Mouse (Mus musculus): ENCODE results near the gene Slc45a3. TPM values are rescaled to one million over a fixed set of nuclear protein-coding genes. Genes with fewer than 3 reads are reported as not detected.

Slc45a3 gene
- total RNA-seq, 2 experiments from 2014 or later = 0.82 to 4.0 TPM

DNA sequence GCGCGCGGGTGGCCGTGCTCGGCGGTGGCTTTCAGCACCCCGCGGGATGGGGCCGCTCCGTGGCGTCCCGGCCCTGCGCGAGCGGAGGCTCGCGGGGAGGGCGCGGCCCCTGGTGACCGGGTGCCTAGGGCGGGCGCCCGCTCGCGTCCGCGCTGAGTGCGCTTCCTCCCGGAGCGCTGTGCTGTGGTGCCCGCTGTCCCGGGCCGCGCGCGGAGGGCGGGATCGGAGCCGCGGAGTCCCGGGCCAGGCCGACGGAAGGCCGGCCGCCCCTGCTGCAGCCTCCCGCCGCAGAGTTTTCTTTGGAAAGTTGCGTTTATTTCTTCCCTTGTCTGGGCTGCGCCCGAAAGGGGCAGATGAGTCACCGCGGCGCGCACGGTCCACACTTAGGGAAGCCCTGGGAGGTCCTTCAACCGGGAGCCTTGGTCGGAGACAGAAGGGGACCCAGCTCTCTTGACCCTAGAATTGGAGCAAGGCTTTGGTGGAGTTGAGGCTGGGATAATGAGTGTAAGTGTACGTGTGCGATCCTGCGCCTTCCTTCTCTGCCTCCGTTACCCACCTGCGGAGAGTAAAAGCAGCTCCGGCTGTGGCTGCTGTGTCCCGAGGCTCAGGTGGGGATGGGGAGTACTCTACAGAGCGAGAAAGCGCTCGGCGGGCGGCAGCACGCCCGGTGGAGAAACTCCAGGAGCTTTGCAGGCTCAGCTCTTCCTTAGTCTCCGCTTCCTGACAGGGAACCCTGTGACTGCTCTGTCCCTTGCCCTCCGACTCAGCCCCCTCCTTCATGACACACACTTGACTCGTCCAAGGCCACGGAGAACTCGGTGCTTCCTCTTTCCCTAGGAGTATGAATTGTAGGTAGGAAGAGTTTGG, 551 bp downstream of the Slc45a3 start:
- ATAC-seq (replicated peaks; ENCODE audit: poor library complexity, severe bottlenecking) = peak; percentile 65

DNA sequence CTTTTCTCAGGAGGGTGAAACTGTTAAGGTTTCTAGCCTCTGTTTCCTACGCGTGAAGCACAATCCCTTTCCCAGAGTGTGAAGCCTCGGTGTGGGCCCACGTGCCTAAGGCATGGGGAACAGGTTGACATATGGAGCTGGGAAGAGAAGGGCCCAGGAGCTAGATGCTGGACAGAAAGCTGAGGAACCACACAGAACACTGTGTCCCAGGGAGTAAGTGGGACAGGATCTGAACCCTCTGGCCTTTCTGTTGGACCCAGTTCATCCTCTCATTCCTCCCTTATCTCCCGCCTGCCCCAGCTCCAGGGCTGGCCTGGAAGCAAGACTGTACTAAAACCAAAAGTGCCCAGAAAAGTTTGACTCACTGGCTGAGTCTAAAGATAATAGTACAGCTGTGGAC, 1.3 kb downstream of the Slc45a3 start:
- no peak for ATAC-seq (replicated peaks; ENCODE audit: poor library complexity, severe bottlenecking)

DNA sequence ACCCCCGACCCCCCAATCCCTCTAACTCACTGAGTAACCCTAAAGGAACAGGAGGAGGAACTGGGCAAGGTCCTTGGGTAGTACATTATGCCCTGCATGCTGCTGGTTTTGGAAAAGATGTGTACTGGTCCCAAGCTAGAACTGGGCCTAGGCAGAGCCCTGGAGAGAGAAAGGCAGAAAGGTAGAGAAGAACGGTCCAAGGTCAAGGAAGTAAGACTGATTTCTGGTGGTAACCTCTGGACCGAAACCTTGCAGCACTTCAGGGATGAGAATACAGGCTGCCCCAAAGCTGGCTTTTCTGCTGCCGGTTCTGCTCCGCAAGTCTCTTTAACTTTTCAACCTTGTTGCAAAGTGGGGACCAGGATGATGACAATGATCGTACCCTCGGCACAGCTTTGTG, 1.8 kb downstream of the Slc45a3 start:
- ATAC-seq (replicated peaks; ENCODE audit: poor library complexity, severe bottlenecking) = no peak

DNA sequence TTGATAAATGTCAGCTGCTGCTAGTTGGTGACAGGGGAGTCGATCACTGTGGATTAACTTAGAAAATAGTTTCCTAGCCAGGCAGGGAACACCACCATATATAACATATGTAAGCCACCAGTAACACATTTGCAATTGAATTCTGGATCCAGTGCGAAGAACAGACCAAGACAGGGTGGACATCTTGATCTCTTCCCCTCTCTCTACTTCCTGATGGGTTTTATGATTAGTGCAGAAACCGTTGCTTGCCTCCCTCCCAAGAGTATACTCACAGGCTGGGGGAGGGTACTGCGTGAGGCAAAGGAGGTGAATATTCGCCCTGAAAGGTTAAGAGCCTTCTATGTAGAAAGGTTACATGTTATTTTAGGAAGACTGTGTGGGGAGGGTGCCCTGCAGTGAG, 3.1 kb downstream of the Slc45a3 start:
- ATAC-seq (replicated peaks; ENCODE audit: poor library complexity, severe bottlenecking) = no peak

DNA sequence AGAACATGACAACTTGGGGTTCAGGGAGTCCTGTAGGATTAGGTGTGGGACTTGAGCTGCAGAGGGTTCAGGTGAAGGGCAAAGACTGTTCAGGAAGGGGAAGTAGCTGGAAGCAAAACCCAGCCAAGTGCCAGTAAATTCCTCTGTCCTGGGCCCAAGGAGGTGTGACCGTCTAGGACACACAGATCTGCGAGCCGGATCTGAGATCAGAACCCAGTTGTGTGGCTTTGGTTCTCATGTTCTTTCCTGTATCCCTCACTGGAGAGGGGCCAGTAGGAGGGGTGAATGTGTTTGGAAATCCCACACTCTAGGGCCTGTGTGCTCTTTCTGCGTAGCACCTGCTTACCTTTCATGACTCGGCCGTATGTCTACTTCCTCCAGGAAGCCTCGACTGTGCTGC, 4.6 kb downstream of the Slc45a3 start:
- peak; percentile 13; the same call in 1 of the 2 replicates for ATAC-seq (replicated peaks; ENCODE audit: poor library complexity, severe bottlenecking)

DNA sequence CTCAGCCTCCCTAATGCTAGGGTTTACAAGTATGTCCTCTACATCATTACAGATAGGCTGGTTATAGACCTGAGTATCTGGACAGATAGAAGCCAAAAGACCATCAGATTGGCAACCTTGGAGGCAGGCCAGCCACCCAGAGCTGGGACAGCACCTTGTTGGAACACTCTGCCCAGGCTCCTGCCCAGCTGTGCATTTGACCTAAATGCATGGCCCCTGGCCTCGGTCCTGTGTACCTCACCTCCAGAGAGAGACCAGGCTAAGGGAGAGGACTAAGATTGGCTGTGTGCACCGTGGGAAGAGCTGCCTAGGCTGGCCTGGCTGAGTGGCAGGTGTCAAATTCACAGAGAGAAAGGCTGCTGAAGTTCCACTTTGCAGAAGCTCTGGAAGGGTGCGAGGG, 5.8 kb downstream of the Slc45a3 start:
- ATAC-seq (replicated peaks; ENCODE audit: poor library complexity, severe bottlenecking) = no peak

DNA sequence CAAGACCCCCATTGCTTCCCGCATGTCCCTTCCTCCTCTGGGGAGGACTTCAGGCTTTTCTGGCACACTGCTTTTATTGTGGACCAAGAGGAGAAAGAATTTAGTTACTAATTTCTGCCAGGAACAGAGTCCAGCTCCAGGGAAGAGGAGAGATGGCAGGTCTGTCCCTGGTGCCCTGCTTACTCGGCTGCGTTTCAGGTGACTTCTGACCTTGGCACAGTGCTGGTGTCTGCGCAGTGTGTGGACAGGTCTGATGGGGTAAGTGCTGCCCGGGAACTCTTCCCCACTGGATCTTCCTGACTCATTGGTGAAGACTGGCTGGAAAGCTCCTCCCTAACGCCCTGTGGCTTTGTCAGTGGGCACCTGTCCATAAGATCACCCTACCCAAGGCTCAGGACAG, 6.2 kb downstream of the Slc45a3 start:
- no peak for ATAC-seq (replicated peaks; ENCODE audit: poor library complexity, severe bottlenecking)

DNA sequence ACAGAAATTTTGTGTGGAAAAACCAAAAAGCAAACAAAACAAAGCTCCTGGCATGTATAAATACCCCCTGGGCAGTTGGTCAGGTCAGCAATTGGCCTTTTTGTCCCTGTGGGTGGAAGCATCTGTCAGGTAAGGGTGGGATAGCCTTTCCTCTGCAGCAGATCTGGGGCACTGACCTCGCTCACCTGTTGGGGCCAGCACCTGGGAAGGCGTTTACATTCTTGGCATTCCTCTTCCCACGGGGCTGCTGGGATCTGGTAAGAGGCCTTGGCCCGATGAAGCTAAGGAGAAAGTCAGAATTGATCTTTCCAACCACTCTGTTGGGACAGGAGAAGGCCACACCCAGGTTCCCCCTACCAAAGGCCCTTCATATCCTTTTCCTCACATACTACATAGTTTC, 7.1 kb downstream of the Slc45a3 start:
- ATAC-seq (replicated peaks; ENCODE audit: poor library complexity, severe bottlenecking) = no peak

DNA sequence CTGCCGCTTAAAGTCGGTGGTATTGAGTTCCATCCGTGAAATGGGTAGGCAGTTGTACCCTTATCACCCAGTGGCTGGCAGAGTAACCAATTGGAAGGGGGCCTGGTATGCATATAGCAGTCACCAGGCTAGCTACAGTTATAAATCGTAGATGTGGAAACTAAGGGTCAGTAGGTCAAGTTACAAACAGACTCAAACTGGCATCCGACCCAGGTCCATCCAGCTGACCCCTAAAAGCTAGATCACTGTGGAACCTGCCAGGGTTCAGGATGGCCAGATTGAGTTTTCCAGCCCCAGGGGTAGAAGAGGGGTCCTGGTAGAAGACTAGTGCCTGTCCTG, 7.5 kb downstream of the Slc45a3 start:
- ATAC-seq (replicated peaks; ENCODE audit: poor library complexity, severe bottlenecking) = no peak

DNA sequence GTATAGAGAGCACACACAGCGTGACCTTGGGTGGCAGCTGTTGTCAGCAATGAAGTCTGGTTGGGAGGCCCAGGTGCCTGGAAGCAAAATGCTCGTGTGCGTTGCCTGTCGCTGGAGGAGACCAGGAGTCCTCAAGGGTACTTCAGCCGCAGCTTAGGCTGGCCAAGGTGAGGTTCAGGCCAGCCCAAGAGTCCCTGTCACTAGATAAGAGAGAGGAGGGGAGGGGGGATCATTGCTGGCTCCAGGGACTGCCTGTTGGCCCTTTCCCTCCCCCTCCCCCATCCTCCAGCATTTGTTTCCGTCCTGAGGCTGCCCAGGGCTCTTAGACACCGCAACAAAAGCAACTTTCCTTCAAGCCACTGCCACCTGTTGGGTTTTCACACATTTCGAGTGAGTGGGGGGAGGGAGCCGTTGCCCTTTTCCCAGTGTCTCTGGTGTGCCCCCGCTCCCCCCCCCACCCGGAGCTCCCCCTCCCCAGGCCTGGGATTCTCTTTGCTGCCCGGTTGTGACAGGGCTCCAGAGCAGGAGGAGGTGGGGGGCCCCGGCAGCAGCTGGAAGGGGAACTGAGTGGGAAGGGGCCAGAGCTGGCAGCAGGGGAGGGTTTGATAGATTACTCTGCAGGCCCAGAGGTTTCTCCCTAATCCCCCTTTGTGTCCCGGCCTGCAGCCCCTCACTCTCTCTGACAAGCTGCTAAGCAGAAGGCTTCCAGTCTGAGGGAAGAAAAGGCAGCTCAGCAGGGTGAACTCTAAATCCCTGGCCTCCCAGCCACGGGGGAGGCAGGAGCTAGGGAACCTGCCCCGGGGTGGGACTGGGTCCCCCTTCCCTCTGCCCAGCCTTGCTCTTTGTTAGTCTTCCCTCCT, 8.1 kb downstream of the Slc45a3 start:
- ATAC-seq (replicated peaks; ENCODE audit: poor library complexity, severe bottlenecking) = no peak

DNA sequence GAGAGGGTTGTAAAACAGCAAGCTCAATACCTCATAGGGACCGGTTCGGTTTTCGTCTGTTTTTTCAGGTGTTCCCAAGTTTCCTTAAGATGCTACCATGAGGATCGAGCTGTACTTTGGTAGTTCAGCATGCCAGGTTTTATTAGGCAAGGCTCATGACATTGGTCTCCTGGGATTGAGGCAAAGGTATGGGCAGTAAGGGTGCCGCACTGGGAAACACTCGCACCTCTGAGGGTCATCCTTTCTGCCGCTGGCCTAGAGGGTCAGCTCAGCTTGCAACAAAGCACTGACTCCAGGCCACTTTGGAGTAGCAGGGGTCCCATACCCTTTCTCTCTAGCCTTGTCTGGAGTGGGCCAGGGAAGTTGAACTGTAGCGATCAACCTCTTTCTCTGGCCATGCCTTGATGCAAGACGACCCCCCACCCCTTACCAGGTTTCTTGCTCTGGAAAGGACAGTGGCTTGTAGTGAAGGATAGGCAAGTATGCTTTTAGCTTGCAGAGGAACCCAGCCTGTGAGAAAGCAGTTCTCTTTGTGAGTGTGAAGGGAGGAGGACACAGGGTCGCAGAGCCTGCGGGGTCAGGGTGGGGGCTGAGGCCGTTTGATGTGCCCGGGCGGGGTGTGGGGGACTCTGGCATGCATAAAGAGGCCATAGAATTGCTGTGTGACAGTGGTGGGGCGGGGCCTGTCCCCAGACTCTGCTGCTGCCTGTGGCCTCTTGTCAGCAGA, 9.2 kb downstream of the Slc45a3 start:
- ATAC-seq (replicated peaks; ENCODE audit: poor library complexity, severe bottlenecking) = no peak

DNA sequence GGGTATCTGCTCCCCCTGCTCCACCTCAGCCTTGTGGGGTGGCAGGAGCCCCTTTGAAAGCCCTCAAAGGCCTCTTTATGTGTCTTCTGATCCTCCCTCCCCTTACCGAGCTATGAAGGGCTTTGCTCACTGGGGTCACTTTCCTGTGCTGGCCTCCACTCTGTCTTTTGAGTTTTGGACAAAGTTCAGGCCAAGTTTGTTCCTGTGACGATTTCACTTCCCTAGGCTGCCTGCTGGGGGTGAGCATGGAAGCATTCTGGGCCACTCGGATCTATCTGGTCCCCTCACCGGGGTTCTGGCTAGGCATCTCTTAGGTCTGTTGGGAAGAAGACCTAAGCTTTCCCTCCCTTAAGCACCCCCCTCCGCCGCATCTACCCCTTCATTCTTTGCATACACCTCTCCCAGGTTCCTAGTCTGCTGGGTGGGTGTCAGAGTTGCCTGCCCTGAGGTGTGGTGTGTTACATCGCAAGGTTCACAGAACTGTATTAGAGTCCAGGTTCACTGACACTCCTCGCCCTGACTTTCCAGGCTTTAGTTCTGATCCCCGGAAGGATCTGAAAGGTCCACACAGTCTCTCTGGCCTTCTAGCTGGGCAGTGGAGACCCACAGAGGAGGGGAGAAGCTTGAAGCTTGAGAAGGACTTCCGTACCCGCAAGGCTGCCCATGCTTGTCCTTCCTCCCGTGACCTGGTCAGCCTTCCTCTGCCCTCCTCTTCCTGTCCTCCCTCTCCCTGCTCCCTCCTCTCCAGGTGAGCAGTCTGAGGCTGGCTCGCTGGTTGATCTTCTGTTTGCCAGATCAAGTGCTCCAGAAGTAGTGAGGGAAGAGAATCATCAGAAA, 9.9 kb downstream of the Slc45a3 start:
- ATAC-seq (replicated peaks; ENCODE audit: poor library complexity, severe bottlenecking) = no peak

DNA sequence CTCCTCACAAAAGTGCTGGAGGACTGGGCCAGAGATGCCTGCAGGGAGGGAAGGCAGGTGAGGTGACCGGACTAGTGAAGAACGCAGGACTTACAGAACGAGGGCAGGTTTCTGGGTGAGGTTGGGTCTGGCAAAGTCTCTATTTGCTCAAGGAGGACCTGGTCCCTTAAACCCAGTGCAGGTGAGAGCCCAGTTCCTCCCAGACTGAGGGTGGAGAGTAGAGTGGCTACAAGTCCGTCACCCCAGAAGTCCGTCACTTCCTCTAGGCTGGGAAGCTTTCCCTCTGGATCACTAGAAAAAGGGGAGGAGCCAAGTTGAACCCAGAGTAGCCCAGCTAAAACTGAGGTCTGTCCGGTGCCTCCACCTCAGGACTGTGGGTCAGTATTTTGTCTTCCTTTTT, 11.2 kb downstream of the Slc45a3 start:
- ATAC-seq (replicated peaks; ENCODE audit: poor library complexity, severe bottlenecking) = no peak

DNA sequence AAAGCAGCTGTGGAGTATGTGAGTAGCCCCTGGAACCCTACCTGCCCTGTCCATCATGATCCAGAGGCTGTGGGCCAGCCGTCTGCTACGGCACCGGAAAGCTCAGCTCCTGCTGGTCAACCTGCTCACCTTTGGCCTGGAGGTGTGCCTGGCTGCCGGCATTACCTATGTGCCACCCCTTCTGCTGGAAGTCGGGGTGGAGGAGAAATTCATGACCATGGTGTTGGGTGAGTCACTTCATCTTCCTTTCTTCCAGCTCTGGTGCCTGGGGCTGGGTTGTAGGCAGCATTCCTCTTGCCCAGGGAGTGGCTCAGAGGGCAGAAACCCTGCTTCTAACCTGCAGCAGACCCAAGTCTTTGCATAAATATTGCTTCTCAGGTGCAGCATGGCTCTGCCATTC, 14.1 kb downstream of the Slc45a3 start:
- ATAC-seq (replicated peaks; ENCODE audit: poor library complexity, severe bottlenecking) = no peak

DNA sequence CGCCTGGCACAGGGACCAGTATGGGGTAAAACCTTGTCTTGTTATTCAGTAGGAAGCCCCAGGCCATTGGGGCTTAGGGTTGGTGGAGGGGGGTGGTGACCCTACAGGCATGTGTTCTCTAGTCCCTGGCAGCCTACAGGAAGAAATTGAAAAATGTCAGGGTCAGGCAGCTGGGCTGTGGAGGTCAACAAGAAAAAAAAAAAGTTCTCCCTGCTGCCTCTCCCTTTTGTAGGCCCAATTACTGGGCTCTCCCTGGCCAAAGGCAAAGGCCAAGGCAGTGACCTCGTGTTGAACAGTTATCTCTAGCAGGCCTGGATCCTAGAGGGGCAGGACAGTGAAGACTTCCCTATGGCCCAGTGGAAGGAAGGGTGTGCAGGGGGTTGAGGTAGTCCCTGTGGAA, 17.7 kb downstream of the Slc45a3 start:
- ATAC-seq (replicated peaks; ENCODE audit: poor library complexity, severe bottlenecking) = no peak

DNA sequence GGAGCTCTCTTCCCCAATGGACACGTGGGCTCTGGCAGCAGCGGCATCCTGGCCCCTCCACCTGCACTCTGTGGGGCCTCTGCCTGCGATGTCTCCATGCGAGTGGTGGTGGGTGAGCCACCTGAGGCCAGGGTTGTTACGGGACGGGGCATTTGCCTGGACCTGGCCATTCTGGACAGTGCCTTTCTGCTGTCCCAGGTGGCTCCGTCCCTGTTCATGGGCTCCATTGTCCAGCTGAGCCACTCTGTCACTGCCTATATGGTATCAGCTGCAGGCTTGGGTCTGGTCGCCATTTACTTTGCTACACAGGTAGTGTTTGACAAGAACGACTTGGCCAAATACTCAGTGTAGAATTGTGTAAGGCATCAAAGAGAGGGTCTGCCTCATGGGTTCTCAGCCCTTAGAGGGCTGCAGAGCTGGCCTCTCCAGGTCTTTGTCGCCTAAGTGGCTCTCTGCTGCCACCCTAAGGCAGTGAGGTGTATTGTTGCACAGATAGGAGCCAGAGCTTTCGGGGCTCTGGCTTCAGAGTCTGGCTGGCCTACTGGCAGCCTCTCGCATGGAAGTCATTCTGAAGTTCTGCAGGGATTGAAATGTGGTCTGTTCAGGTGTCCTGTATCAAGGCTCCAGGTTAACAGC, 18.7 kb downstream of the Slc45a3 start:
- ATAC-seq (replicated peaks; ENCODE audit: poor library complexity, severe bottlenecking) = peak; percentile 89

DNA sequence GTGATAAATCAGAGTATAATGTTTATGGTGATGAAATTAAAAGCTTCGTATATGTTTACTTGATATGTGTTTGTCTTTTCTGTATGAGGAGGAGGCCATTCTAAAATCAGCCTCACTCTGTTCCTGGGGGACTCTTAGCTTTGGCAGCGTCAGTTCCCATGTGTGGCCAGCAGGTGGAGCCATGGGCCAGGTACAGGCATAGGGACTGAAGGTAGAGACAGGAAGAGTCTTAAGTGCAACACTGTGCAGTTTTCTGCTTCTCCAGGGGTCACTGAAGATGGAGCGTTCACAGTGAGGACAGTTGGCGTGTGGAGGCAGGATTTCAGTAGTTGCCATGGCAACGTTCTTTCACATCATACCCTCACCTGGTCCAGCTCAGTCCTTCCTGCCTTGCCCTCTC, 20.1 kb downstream of the Slc45a3 start:
- ATAC-seq (replicated peaks; ENCODE audit: poor library complexity, severe bottlenecking) = peak; percentile 89

DNA sequence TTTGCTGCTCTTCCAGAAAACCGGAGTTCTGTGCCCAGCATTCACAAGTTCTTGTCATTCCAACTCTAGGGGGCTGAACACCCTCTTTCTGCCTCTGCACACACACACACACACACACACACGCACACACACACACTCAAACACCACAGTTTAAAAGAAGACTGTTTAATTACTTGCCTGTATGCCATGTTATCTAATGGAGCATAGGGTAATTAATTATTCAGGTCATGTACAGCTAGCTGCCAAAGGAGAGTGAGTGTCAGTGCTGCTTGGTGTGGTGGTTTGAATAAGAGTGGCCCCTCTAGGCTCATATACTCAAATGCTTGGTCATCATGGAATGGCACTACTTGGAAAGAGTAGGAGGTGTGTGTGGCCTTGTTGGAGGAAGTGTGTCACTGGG, 21.0 kb downstream of the Slc45a3 start:
- ATAC-seq (replicated peaks; ENCODE audit: poor library complexity, severe bottlenecking) = no peak

DNA sequence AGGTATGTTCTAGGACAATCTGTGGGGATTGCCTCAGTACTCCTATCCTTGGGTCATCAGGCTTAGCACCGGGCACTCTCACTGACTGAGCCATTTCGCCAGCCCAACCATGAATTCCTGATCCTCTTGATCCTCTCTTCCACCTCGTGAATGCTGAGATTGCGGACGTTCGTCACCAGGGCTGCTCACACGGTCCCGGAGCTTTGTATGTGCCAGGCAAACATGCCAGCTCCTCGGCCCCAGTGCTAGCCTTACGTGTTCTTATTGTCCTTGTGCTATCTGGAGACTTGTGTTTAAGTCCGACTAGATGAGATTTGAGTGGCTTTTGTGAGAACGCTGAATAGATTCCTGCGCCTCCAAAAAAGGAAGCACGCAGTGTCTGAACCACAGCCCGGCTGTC, 24.7 kb downstream of the Slc45a3 start:
- ATAC-seq (replicated peaks; ENCODE audit: poor library complexity, severe bottlenecking) = no peak

DNA sequence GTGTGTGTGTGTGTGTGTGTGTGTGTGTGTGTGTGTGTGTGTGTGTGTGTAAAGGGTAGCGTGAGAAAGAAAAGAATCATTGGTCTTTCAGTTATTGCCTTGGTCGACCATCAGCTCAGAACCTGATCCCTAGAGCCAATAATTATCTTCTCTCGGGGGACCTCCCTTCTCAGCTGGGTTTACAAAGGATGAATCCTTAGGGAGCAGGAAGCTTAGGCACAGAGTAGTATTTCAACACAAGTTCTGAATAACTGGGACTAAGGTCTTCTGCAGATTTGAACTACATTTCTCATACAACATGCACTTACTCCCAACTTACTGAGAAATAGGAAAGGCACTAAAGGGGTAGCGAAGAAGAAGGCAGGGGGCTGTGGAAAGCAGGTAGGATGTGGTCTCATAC, 26.7 kb downstream of the Slc45a3 start:
- no peak for ATAC-seq (replicated peaks; ENCODE audit: poor library complexity, severe bottlenecking)

All from granulocyte monocyte progenitor cell, adult 5-6 weeks (primary cell).